Mouse (Mus musculus) stomach, postnatal 0 days (tissue): Measurements from ENCODE around the gene Klhl32. TPM values are rescaled to one million over a fixed set of nuclear protein-coding genes. Genes with fewer than 3 reads are reported as not detected.

Experiments
- ATAC-seq: fragments of 200-750 bp; cut with Nextera tagmentation; 2 replicates; pipeline ENCODE4 v1.8.0; 2017; ENCODE audit not compliant: low FRiP score, low TSS enrichment
- DNase-seq: peaks from one replicate; pipeline ENCODE4 v3.0.0-alpha.2; 2016; ENCODE audit warnings: low spot score
- H3K27ac ChIP-seq: fragments of 300-500 bp; sonication (generic); replicated peaks from 2 replicates; pipeline ENCODE4 v1.5.1; 2014; ENCODE audit warnings: mild to moderate bottlenecking, control low read depth
- H3K27me3 ChIP-seq: fragments of 300-500 bp; sonication (generic); 2 replicates; pipeline ENCODE4 v1.6.1; 2014; ENCODE audit warnings: low read length; ENCODE audit not compliant: control insufficient read depth, insufficient read depth
- H3K36me3 ChIP-seq: fragments of 300-500 bp; sonication (generic); 2 replicates; pipeline ENCODE4 v1.6.1; 2014; ENCODE audit warnings: low read length, mixed read lengths; ENCODE audit not compliant: control insufficient read depth, insufficient read depth
- H3K4me1 ChIP-seq: fragments of 300-500 bp; sonication (generic); replicated peaks from 2 replicates; pipeline ENCODE4 v1.6.1; 2014; ENCODE audit warnings: antibody characterized with exemption; ENCODE audit not compliant: control insufficient read depth, insufficient read depth
- H3K4me2 ChIP-seq: fragments of 300-500 bp; sonication (generic); replicated peaks from 2 replicates; pipeline ENCODE4 v1.6.1; 2014; ENCODE audit warnings: low read depth, mild to moderate bottlenecking, control low read depth, moderate library complexity
- H3K4me3 ChIP-seq: fragments of 300-500 bp; sonication (generic); 2 replicates; pipeline ENCODE4 v1.5.1; 2014; ENCODE audit warnings: low read depth, low read length, control low read depth
- H3K9ac ChIP-seq: fragments of 300-500 bp; sonication (generic); 2 replicates; pipeline ENCODE4 v1.6.1; 2014; ENCODE audit warnings: mild to moderate bottlenecking, low read length, control low read depth, mixed read lengths
- H3K9me3 ChIP-seq: fragments of 300-500 bp; sonication (generic); 2 replicates; pipeline ENCODE4 v1.6.1; 2016; ENCODE audit warnings: low read length; ENCODE audit not compliant: control insufficient read depth
- CTCF ChIP-seq: IDR thresholded peaks from 2 replicates; pipeline ENCODE4 v1.5.1; 2016; ENCODE audit warnings: antibody characterized with exemption, low read depth, mild to moderate bottlenecking, moderate library complexity
- EP300 ChIP-seq: optimal IDR thresholded peaks from 2 replicates; pipeline ENCODE3; 2016; ENCODE audit warnings: antibody characterized with exemption
- WGBS: fragments of 180-500 bp; shearing (Covaris S2); extraction: QIAGEN DNeasy Blood & Tissue Kit; methylation state at CpG from one replicate; pipeline ENCODE4 v1.1.7; 2014; 5-methylcytosine and 5-hydroxymethylcytosine counted together
- polyA plus RNA-seq: library from polyadenylated mRNA; unstranded; fragments of >200 nt; fragmentation: Nextera tagmentation; extraction: Ambion mirVana; gene quantifications from 2 replicates; pipeline ENCODE4 v1.2.1, GENCODE M21; 2015

The Klhl32 gene
- polyA plus RNA-seq, 1 experiment from 2014 or later = 2.4 TPM

GRCm38 (mm10) chr4:24642306-24642705 lies 208.6 kb downstream of the Klhl32 start:
- 65% methylated on average over 2 of the region's 2 CpGs for WGBS
- no peaks in the 10 kb centered on the region for H3K4me1 ChIP-seq
- no peak overlapping the region for H3K27ac ChIP-seq
- no peak overlapping the region for H3K4me3 ChIP-seq
- H3K9ac ChIP-seq = no peak overlapping the region
- H3K4me2 ChIP-seq = no peak overlapping the region
- H3K36me3 ChIP-seq = no peaks in the 10 kb centered on the region
- H3K27me3 ChIP-seq = no peaks in the 10 kb centered on the region
- DNase-seq = no peak
- H3K9me3 ChIP-seq = no peaks in the 10 kb centered on the region
- TF ChIP-seq CTCF (no peak), EP300 (no peak)
- ATAC-seq = no peak

- Histone ChIP-seq H3K27me3 (no peaks in the 10 kb centered on the region), H3K4me1 (no peaks in the 10 kb centered on the region), H3K27ac (no peak overlapping the region), H3K9me3 (no peaks in the 10 kb centered on the region), H3K36me3 (no peaks in the 10 kb centered on the region), H3K9ac (no peak overlapping the region), H3K4me2 (no peak overlapping the region), H3K4me3 (no peak overlapping the region)
- 64% methylated on average over 9 of the region's 9 CpGs for WGBS
- ATAC-seq = no peak
- TF ChIP-seq CTCF (no peak), EP300 (no peak)
- DNase-seq = no peak
Observed at GRCm38 (mm10) chr4:24631177-24631911, 219.6 kb downstream of the Klhl32 start.

GRCm38 (mm10) chr4:24630430-24630829 lies 220.5 kb downstream of the Klhl32 start:
- no peak overlapping the region for H3K4me3 ChIP-seq
- H3K36me3 ChIP-seq = no peaks in the 10 kb centered on the region
- WGBS = 15% methylated on average over 2 of the region's 2 CpGs
- no peak overlapping the region for H3K27ac ChIP-seq
- H3K9ac ChIP-seq = no peak overlapping the region
- TF ChIP-seq EP300 = no peak
- TF ChIP-seq CTCF = no peak
- no peaks in the 10 kb centered on the region for H3K9me3 ChIP-seq
- ATAC-seq = no peak
- no peak overlapping the region for H3K4me2 ChIP-seq
- DNase-seq = no peak
- no peaks in the 10 kb centered on the region for H3K27me3 ChIP-seq
- no peaks in the 10 kb centered on the region for H3K4me1 ChIP-seq

- H3K4me2 ChIP-seq = no peak overlapping the region
- H3K9ac ChIP-seq = no peak overlapping the region
- whole genome bisulfite sequencing = 41% methylated on average over 1 of the region's 1 CpGs
- TF ChIP-seq EP300 = no peak
- TF ChIP-seq CTCF = no peak
- H3K27me3 ChIP-seq = no peaks in the 10 kb centered on the region
- ATAC-seq (no peak), DNase-seq (no peak)
- no peaks in the 10 kb centered on the region for H3K4me1 ChIP-seq
- no peaks in the 10 kb centered on the region for H3K9me3 ChIP-seq
- no peak overlapping the region for H3K4me3 ChIP-seq
- H3K27ac ChIP-seq = no peak overlapping the region
- no peaks in the 10 kb centered on the region for H3K36me3 ChIP-seq
Observed at GRCm38 (mm10) chr4:24627871-24628270, 223.1 kb downstream of the Klhl32 start.

DNA sequence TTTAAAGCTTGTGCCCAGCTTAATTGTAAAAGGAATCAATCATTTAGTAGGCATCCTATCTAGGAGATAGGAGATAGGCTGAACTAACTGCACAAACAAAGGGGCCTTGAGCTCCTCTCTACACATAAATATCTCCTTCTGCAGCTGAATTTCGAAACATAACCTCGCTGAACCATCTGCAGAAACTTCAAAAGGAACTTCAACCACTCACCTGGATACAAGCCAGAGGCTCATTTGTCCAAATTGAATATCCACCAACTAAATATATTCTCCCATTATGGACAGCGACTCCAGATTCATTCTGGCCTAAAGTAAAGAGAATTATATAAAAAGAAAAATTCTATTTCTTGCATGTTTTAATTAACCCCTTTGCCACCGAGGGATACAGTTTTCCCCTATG lies 224.2 kb downstream of the Klhl32 start:
- DNase-seq (no peak), ATAC-seq (no peak)
- no peak for TF ChIP-seq EP300
- TF ChIP-seq CTCF = no peak
- no peak overlapping the region for H3K4me2 ChIP-seq
- no peak overlapping the region for H3K27ac ChIP-seq
- WGBS = 34% methylated on average over 4 of the region's 4 CpGs
- H3K27me3 ChIP-seq = no peaks in the 10 kb centered on the region
- no peaks in the 10 kb centered on the region for H3K4me1 ChIP-seq
- H3K9me3 ChIP-seq = no peaks in the 10 kb centered on the region
- H3K36me3 ChIP-seq = no peaks in the 10 kb centered on the region
- H3K4me3 ChIP-seq = no peak overlapping the region
- H3K9ac ChIP-seq = no peak overlapping the region

DNA sequence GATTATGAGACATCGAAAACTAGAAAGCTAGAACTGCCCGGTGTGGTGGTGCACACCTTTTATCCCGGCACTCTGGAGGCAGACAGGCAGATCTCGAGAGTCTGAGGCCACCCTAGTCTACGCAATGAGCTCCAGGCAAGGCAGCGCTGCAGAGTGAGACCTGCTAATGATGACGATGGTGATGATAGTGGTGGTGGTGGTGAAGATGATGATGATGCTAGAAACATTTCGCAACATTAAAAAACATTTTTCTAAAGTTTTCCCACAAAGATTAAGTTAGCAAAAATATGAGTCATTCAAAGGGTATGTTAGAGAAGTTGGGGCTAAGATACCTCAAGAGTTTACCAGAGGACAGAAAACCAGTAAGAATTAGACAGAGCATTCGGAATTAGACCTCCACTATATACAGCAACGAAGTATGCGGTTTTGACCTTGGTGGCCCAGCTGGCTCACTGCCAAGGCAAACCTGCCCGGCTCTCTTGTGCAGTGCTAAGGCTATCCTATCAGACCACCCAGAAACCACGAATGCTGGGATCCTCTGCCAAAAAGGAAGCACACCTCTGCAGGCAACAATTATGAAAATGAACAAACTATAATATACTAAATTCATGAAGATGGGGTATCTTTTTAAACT lies 224.9 kb downstream of the Klhl32 start:
- Histone ChIP-seq H3K4me1 (no peaks in the 10 kb centered on the region), H3K27me3 (no peaks in the 10 kb centered on the region), H3K36me3 (no peaks in the 10 kb centered on the region), H3K4me2 (no peak overlapping the region), H3K9me3 (no peaks in the 10 kb centered on the region), H3K27ac (no peak overlapping the region), H3K4me3 (no peak overlapping the region), H3K9ac (no peak overlapping the region)
- WGBS = 65% methylated on average over 13 of the region's 13 CpGs
- DNase-seq (no peak), ATAC-seq (no peak)
- no peak for TF ChIP-seq EP300
- TF ChIP-seq CTCF = no peak
